Mouse (Mus musculus) liver, embryonic 15.5 days (tissue): Measurements from ENCODE around the gene Olfr1040. TPM values are rescaled to one million over a fixed set of nuclear protein-coding genes. Genes with fewer than 3 reads are reported as not detected.
"Not testable (repeated sequence)": the region's sequence is repeated elsewhere in the genome, so short reads cannot be mapped to it uniquely, and the experiment has no call there.

Experiments
- ATAC-seq: fragments of 200-750 bp; cut with Nextera tagmentation; 2 replicates; pipeline ENCODE4 v1.8.0; 2017; ENCODE audit warnings: moderate number of reproducible peaks, mild to moderate bottlenecking, moderate library complexity; ENCODE audit not compliant: insufficient read depth
- H3K27ac ChIP-seq: fragments of 300-500 bp; sonication (generic); replicated peaks from 2 replicates; pipeline ENCODE4 v1.5.1; 2015; ENCODE audit warnings: mild to moderate bottlenecking, inconsistent platforms
- H3K27me3 ChIP-seq: fragments of 300-500 bp; sonication (generic); 2 replicates; pipeline ENCODE4 v1.6.1; 2015; ENCODE audit warnings: mild to moderate bottlenecking, inconsistent platforms
- H3K36me3 ChIP-seq: fragments of 300-500 bp; sonication (generic); replicated peaks from 2 replicates; pipeline ENCODE4 v1.6.1; 2015; ENCODE audit warnings: moderate library complexity, mild to moderate bottlenecking, inconsistent platforms
- H3K4me1 ChIP-seq: fragments of 300-500 bp; sonication (generic); replicated peaks from 2 replicates; pipeline ENCODE4 v1.6.1; 2015; ENCODE audit warnings: inconsistent platforms
- H3K4me2 ChIP-seq: fragments of 300-500 bp; sonication (generic); 2 replicates; pipeline ENCODE4 v1.6.1; 2015; ENCODE audit warnings: moderate library complexity, mild to moderate bottlenecking, inconsistent platforms
- H3K4me3 ChIP-seq: fragments of 300-500 bp; sonication (generic); replicated peaks from 2 replicates; pipeline ENCODE4 v1.5.1; 2015; ENCODE audit warnings: mild to moderate bottlenecking, inconsistent platforms
- H3K9ac ChIP-seq: fragments of 300-500 bp; sonication (generic); 2 replicates; pipeline ENCODE4 v1.6.1; 2015; ENCODE audit warnings: moderate library complexity, mild to moderate bottlenecking, inconsistent platforms
- H3K9me3 ChIP-seq: fragments of 300-500 bp; sonication (generic); replicated peaks from 2 replicates; pipeline ENCODE4 v1.6.1; 2016; ENCODE audit warnings: inconsistent platforms
- whole genome bisulfite sequencing: fragments of 180-500 bp; shearing (Covaris S2); methylation state at CpG from one replicate; pipeline ENCODE4 v1.1.7; 2015; ENCODE audit warnings: mixed read lengths; ENCODE audit not compliant: insufficient replicate concordance; 5-methylcytosine and 5-hydroxymethylcytosine counted together
- polyA plus RNA-seq: library from polyadenylated mRNA; unstranded; fragments of >200 nt; fragmentation: Nextera tagmentation; extraction: Ambion mirVana; gene quantifications from 2 replicates; pipeline ENCODE4 v1.2.1, GENCODE M21; 2015

Gene Olfr1040
- not detected in 2 replicates for polyA plus RNA-seq

- Histone ChIP-seq H3K27ac (no peak within 1 kb of the TSS), H3K9me3 (no peaks in the 10 kb centered on the region), H3K4me1 (no peaks in the 10 kb centered on the region), H3K4me2 (no peak within 1 kb of the TSS), H3K36me3 (no peaks in the 10 kb centered on the region), H3K27me3 (no peaks in the 10 kb centered on the region), H3K9ac (no peak within 1 kb of the TSS), H3K4me3 (no peak within 1 kb of the TSS)
- 56% methylated on average over 1 of the region's 1 CpGs for WGBS
- ATAC-seq: no peak
Observed at GRCm38 (mm10) chr2:86146632-86147031, at the start of gene Olfr1040. Gene Olfr1040, minus strand, starts transcription at chr2:86146732.

DNA sequence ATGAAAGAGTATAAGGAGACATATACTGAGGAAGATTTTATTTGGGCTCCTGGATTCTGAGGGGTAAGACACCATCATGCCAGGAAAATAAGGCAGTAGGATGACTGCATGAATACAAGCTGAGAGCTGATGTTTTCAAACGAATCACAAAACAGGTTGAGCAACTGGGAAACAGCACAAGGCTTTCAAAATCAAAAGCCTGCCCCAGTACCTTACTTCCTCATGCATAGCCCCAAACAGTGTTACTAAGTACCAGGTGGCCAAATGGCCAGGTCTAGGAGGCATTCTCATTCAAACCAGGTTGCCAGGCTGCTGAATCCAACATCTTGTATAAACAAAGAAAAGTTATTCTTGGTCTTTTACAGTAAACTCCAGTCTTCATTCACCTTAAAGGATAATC is 49.3 kb upstream of the Olfr1040 start:
- no peak overlapping the region for H3K9ac ChIP-seq
- no peak for ATAC-seq
- whole genome bisulfite sequencing: 23% methylated on average over 1 of the region's 1 CpGs

DNA sequence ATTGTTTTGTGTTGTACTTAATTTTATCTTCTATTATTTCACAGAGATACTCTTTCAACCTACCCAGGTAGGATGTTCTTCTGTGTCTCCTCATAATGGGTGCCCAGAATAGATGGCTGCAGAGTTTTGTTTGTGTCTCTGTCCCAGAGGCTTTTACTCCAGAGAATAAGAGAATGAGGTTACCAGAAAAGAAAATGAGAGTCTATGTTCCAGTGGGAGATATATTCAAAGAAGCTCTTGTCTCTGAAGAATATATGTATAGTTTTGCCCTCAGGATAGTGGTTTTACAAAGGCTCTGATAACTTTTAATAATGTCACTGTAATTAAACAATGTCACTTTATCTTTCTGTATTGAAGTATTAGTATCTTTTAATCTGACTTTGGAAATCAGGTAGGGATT is 39.1 kb upstream of the Olfr1040 start, which contains the start of gene Olfr52:
Olfr52 (minus strand) TSS at position 101 of the 400 bp plus-strand sequence.
- Histone ChIP-seq H3K9me3 (no peaks in the 10 kb centered on the region), H3K4me3 (no peak within 1 kb of the TSS), H3K4me1 (no peaks in the 10 kb centered on the region), H3K27ac (no peak within 1 kb of the TSS), H3K4me2 (no peak within 1 kb of the TSS), H3K27me3 (no peaks in the 10 kb centered on the region), H3K9ac (no peak within 1 kb of the TSS), H3K36me3 (no peaks in the 10 kb centered on the region)
- no peak for ATAC-seq

More for the DNA sequence above, 49.3 kb upstream of the Olfr1040 start:
- Histone ChIP-seq H3K4me2 (no peak overlapping the region), H3K9me3 (no peaks in the 10 kb centered on the region), H3K4me1 (no peaks in the 10 kb centered on the region), H3K27ac (no peak overlapping the region), H3K27me3 (no peaks in the 10 kb centered on the region), H3K36me3 (no peaks in the 10 kb centered on the region), H3K4me3 (no peak overlapping the region)

GRCm38 (mm10) chr2:86179950-86180349 is 33.4 kb upstream of the Olfr1040 start:
- H3K4me1 ChIP-seq: no peaks in the 10 kb centered on the region
- H3K9ac ChIP-seq: no peak overlapping the region
- no peaks in the 10 kb centered on the region for H3K9me3 ChIP-seq
- H3K36me3 ChIP-seq: no peaks in the 10 kb centered on the region
- no peaks in the 10 kb centered on the region for H3K27me3 ChIP-seq
- ATAC-seq: no peak
- H3K4me2 ChIP-seq: no peak overlapping the region
- no peak overlapping the region for H3K4me3 ChIP-seq
- H3K27ac ChIP-seq: no peak overlapping the region
- 66% methylated on average over 3 of the region's 3 CpGs for WGBS

DNA sequence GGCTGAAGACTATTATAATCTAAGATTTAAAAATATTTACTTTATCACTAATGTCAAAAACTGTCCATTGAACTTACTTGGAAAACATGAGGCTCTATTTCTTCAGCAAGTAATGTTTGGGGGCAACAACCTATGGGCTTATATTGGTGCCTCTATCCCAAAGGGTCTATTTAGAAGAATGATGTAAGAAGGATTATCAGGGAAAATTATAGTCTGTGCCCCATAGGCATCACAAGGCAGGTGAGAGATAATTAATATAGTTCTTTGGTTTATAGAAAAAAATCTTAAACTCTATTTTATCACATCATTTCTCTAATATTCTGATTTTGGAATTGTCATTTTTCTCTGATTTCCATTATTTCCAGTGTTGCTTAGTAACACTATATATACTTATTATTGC is 31.2 kb upstream of the Olfr1040 start, which contains the start of gene Olfr1044:
Olfr1044 (minus strand) TSS at position 101 of the 400 bp plus-strand sequence.
- Histone ChIP-seq H3K9ac (no peak within 1 kb of the TSS), H3K4me3 (no peak within 1 kb of the TSS), H3K4me2 (no peak within 1 kb of the TSS), H3K36me3 (no peaks in the 10 kb centered on the region), H3K9me3 (no peaks in the 10 kb centered on the region), H3K27ac (no peak within 1 kb of the TSS), H3K4me1 (no peaks in the 10 kb centered on the region), H3K27me3 (no peaks in the 10 kb centered on the region)
- no peak for ATAC-seq

DNA sequence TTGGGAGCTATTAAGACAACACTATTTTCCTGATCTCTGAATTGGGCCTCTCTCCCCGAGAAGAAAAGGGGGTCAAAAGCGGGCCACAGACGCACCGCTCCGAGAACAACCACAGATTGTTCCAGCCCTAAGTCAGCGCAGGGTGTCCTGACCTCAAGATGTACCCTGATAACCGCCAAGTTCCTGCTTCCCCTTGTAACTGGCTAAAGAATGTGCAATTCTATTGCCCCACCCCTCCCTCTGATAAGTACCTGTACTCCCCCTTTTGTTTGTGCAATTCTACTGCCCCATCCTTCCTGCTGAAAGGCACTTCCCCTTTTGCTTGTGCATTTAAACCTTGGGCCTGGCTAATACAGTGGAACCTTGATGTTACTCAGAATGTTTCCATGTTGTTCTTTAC is 28.9 kb upstream of the Olfr1040 start:
- WGBS: 25% methylated on average over 7 of the region's 7 CpGs
- H3K27ac ChIP-seq, H3K4me1 ChIP-seq, H3K9me3 ChIP-seq, H3K36me3 ChIP-seq, H3K4me3 ChIP-seq, ATAC-seq, H3K9ac ChIP-seq, H3K4me2 ChIP-seq, H3K27me3 ChIP-seq: not testable (repeated sequence)

DNA sequence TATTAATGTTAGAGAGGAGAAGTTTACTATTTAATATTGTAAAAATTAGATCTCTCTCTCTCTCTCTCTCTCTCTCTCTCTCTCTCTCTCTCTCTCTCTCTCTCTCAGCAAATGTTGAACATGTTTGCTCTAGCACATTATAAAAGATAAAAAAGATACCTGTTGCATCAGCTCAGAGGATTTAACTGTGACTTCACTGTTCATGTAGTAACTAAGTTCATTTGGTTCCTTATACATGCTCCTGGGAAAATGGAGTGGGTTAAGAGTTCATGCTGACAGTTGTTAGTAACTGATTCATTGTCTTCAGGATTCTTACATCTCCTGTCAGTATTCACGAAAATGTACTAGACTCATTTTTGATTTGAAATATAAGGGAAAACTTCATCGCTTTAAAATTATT is 20.9 kb upstream of the Olfr1040 start, which contains the start of gene Olfr1043:
Olfr1043 (minus strand) TSS at position 101 of the 400 bp plus-strand sequence.
- no peaks in the 10 kb centered on the region for H3K9me3 ChIP-seq
- no peak for ATAC-seq
- no peak within 1 kb of the TSS for H3K4me3 ChIP-seq
- no peak within 1 kb of the TSS for H3K4me2 ChIP-seq
- no peaks in the 10 kb centered on the region for H3K4me1 ChIP-seq
- no peak within 1 kb of the TSS for H3K27ac ChIP-seq
- 68% methylated on average over 2 of the region's 2 CpGs for WGBS
- H3K36me3 ChIP-seq: no peaks in the 10 kb centered on the region
- no peaks in the 10 kb centered on the region for H3K27me3 ChIP-seq
- no peak within 1 kb of the TSS for H3K9ac ChIP-seq

DNA sequence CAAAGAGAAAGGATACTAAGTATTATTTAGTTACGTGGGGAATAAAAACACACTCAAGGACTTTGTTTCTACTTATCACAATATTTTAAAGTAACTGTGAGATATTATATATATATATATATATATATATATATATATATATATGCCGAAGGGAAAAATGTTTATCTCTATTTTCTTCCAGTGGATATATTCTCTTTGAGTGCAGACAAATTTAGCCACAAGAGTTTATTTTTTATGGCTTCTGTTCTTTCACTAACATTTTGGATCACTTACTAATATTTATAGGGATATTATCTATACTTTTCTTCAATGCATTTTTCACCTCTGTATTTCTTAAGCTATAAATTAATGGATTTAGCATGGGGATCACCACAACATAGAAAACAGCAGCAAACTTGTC is 15.2 kb upstream of the Olfr1040 start, which contains the start of gene Olfr1042:
Olfr1042 (minus strand) TSS at position 101 of the 400 bp plus-strand sequence.
- ATAC-seq: no peak
- Histone ChIP-seq H3K4me2 (no peak within 1 kb of the TSS), H3K9me3 (no peaks in the 10 kb centered on the region), H3K27me3 (no peaks in the 10 kb centered on the region), H3K27ac (no peak within 1 kb of the TSS), H3K4me1 (no peaks in the 10 kb centered on the region), H3K4me3 (no peak within 1 kb of the TSS), H3K9ac (no peak within 1 kb of the TSS), H3K36me3 (no peaks in the 10 kb centered on the region)
- WGBS: 69% methylated on average over 2 of the region's 2 CpGs

- no peak within 1 kb of the TSS for H3K4me3 ChIP-seq
- H3K9me3 ChIP-seq: no peaks in the 10 kb centered on the region
- no peak within 1 kb of the TSS for H3K27ac ChIP-seq
- no peak within 1 kb of the TSS for H3K9ac ChIP-seq
- no peak for ATAC-seq
- H3K4me2 ChIP-seq: no peak within 1 kb of the TSS
- no peaks in the 10 kb centered on the region for H3K4me1 ChIP-seq
- H3K27me3 ChIP-seq: no peaks in the 10 kb centered on the region
- 73% methylated on average over 1 of the region's 1 CpGs for WGBS
- no peaks in the 10 kb centered on the region for H3K36me3 ChIP-seq
Observed at GRCm38 (mm10) chr2:86135828-86136227, 10.7 kb downstream of the Olfr1040 start, which contains the start of gene Olfr1039. Gene Olfr1039, minus strand, starts transcription at chr2:86135928.

Other genes with a start within 250 kb of the Olfr1040 start
- not detected in 2 replicates for gene Olfr1024, start 241.7 kb downstream of the Olfr1040 start, polyA plus RNA-seq
- not detected in 2 replicates for gene Olfr1025-ps1, start 231.5 kb downstream of the Olfr1040 start, polyA plus RNA-seq
- gene Olfr1026, start 225.2 kb downstream of the Olfr1040 start, polyA plus RNA-seq: not detected in 2 replicates
- gene Olfr1028, start 196.3 kb downstream of the Olfr1040 start, polyA plus RNA-seq: not detected in 2 replicates
- gene Olfr1029, start 172.8 kb downstream of the Olfr1040 start, polyA plus RNA-seq: not detected in 2 replicates
- gene Olfr1030, start 167.5 kb downstream of the Olfr1040 start, polyA plus RNA-seq: not detected in 2 replicates
- not detected in 2 replicates for gene Olfr1031, start 156.4 kb downstream of the Olfr1040 start, polyA plus RNA-seq
- gene Olfr1032, start 141.2 kb downstream of the Olfr1040 start, polyA plus RNA-seq: not detected in 2 replicates
- gene Olfr1033, start 126.1 kb downstream of the Olfr1040 start, polyA plus RNA-seq: 0.98 and 1.3 TPM in 2 replicates
- 0.05 TPM in 2 replicates for gene Olfr1034, start 100.9 kb downstream of the Olfr1040 start, polyA plus RNA-seq
- not detected in 2 replicates for gene Olfr1036, start 72.7 kb downstream of the Olfr1040 start, polyA plus RNA-seq
- gene Olfr1037, start 59.3 kb downstream of the Olfr1040 start, polyA plus RNA-seq: not detected in 2 replicates
- gene Olfr1039, start 10.8 kb downstream of the Olfr1040 start, polyA plus RNA-seq: not detected in 2 replicates
- gene Olfr1042, start 15.1 kb upstream of the Olfr1040 start, polyA plus RNA-seq: not detected in 2 replicates
- not detected in 2 replicates for gene Olfr1043, start 20.8 kb upstream of the Olfr1040 start, polyA plus RNA-seq
- gene Olfr1044, start 31.1 kb upstream of the Olfr1040 start, polyA plus RNA-seq: not detected in 2 replicates
- gene Olfr52, start 39.0 kb upstream of the Olfr1040 start, polyA plus RNA-seq: not detected in 2 replicates
- not detected in 2 replicates for gene Olfr1045, start 56.3 kb upstream of the Olfr1040 start, polyA plus RNA-seq
- not detected in 2 replicates for gene Olfr1046, start 72.6 kb upstream of the Olfr1040 start, polyA plus RNA-seq
- gene Olfr1047, start 84.7 kb upstream of the Olfr1040 start, polyA plus RNA-seq: not detected in 2 replicates
- not detected in 2 replicates for gene Olfr1048, start 93.6 kb upstream of the Olfr1040 start, polyA plus RNA-seq
- not detected in 2 replicates for gene Olfr1049, start 111.6 kb upstream of the Olfr1040 start, polyA plus RNA-seq
- gene Olfr1051, start 132.4 kb upstream of the Olfr1040 start, polyA plus RNA-seq: not detected in 2 replicates
- not detected in 2 replicates for gene Olfr1052, start 145.7 kb upstream of the Olfr1040 start, polyA plus RNA-seq
- gene Olfr1053, start 168.6 kb upstream of the Olfr1040 start, polyA plus RNA-seq: not detected in 2 replicates
- gene Olfr1054, start 188.7 kb upstream of the Olfr1040 start, polyA plus RNA-seq: not detected in 2 replicates
- gene Olfr1055, start 203.6 kb upstream of the Olfr1040 start, polyA plus RNA-seq: not detected in 2 replicates
- gene Olfr1056, start 215.7 kb upstream of the Olfr1040 start, polyA plus RNA-seq: not detected in 2 replicates
- not detected in 2 replicates for gene Olfr1057, start 231.7 kb upstream of the Olfr1040 start, polyA plus RNA-seq
- not detected in 2 replicates for gene Olfr1058, start 241.8 kb upstream of the Olfr1040 start, polyA plus RNA-seq